Mouse (Mus musculus): ENCODE results near the gene AC170998.1. TPM values are rescaled to one million over a fixed set of nuclear protein-coding genes. Genes with fewer than 3 reads are reported as not detected.

AC170998.1 gene
- polyA plus RNA-seq, 1 experiment from 2014 or later: 3.5 TPM

DNA sequence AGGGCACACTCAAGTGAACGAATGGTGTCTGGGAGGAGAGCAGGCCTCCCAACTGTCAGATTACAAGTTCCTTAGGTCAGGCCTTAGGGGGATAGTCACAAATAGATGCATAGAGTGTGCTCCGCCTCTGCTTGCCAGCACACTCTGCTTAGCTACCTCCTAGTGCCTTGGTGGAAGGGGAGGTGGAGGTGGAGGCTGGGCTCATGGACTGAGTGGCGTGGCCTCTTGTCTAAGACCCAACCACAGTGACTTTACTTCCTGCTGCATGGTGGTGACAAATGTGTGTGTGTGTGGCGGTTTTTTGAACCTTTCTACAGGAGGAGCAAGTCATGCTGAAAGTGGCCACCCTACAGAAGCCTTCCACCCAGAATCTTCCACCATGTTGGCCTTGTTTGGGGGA, 10.6 kb downstream of the AC170998.1 start:
- Histone ChIP-seq H3K9me3 (no peaks in the 10 kb centered on the region), H3K9ac (no peak overlapping the region), H3K4me3 (no peak overlapping the region), H3K27ac (no peak overlapping the region), H3K4me1 (no peaks in the 10 kb centered on the region), H3K4me2 (replicated peaks) (no peak overlapping the region), H3K27me3 (no peaks in the 10 kb centered on the region), H3K36me3 (peaks cover 55% of the 10 kb centered on the region)
- WGBS: 79% methylated on average over 4 of the region's 4 CpGs
- no peak for ATAC-seq (ENCODE audit: insufficient number of reproducible peaks, insufficient read depth, low FRiP score, low TSS enrichment)

DNA sequence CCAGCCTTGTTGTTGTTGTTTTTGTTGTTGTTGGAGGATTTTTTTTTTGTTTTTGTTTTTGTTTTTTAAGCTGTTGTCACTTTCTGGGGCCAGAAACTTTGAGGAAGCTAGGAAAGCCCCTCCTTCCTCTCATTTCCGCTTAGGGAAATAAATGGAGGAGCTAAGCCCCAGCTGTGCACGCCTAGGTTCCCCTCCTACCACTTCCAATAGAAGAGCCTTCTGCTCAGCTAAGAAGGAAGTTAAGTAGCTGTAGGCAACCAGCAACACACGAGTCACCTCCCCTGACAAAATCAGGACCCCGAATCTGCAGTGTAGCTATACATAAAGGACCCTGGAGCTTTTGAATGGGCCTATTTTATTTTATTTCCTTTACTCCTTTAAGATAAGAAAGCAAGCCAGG, 12.1 kb downstream of the AC170998.1 start:
- no peaks in the 10 kb centered on the region for H3K4me1 ChIP-seq
- peaks cover 60% of the 10 kb centered on the region for H3K36me3 ChIP-seq
- H3K4me2 ChIP-seq (replicated peaks): no peak overlapping the region
- ATAC-seq (ENCODE audit: insufficient number of reproducible peaks, insufficient read depth, low FRiP score, low TSS enrichment): no peak
- no peak overlapping the region for H3K9ac ChIP-seq
- H3K9me3 ChIP-seq: no peaks in the 10 kb centered on the region
- H3K4me3 ChIP-seq: no peak overlapping the region
- H3K27me3 ChIP-seq: no peaks in the 10 kb centered on the region
- WGBS: 88% methylated on average over 4 of the region's 4 CpGs
- no peak overlapping the region for H3K27ac ChIP-seq

DNA sequence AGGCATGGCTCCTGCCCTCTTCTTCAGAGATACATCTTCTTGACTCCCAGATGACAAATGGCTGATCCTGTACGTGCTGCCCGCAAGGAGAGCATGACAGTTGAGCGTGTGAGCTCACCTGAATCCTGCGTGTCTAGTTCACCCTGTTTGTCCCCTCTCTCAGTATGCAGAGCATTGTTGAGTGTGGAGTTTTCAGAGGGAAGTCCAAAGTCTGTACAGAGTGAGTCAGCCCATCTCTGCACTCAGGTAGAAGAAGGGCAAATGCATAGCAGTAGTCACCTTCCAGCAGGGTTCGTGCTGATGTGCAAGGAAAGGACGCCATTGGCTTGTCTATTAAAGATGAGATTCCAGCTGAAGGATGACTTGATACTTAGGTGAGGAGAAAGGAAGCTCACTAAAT, 13.4 kb downstream of the AC170998.1 start:
- 91% methylated on average over 6 of the region's 6 CpGs for WGBS
- no peaks in the 10 kb centered on the region for H3K27me3 ChIP-seq
- no peak overlapping the region for H3K4me3 ChIP-seq
- no peaks in the 10 kb centered on the region for H3K9me3 ChIP-seq
- H3K4me2 ChIP-seq (replicated peaks): no peak overlapping the region
- H3K4me1 ChIP-seq: no peaks in the 10 kb centered on the region
- no peak for ATAC-seq (ENCODE audit: insufficient number of reproducible peaks, insufficient read depth, low FRiP score, low TSS enrichment)
- H3K9ac ChIP-seq: no peak overlapping the region
- H3K27ac ChIP-seq: no peak overlapping the region
- H3K36me3 ChIP-seq: peaks cover 67% of the 10 kb centered on the region

GRCm38 (mm10) chr17:28743145-28743866, 17.4 kb downstream of the AC170998.1 start:
- 94% methylated on average over 11 of the region's 11 CpGs for WGBS
- Histone ChIP-seq H3K9me3 (no peaks in the 10 kb centered on the region), H3K4me1 (no peaks in the 10 kb centered on the region), H3K4me2 (replicated peaks) (no peak overlapping the region), H3K27ac (no peak overlapping the region), H3K36me3 (peaks cover 91% of the 10 kb centered on the region), H3K9ac (no peak overlapping the region), H3K27me3 (no peaks in the 10 kb centered on the region), H3K4me3 (no peak overlapping the region)
- no peak for ATAC-seq (ENCODE audit: insufficient number of reproducible peaks, insufficient read depth, low FRiP score, low TSS enrichment)

DNA sequence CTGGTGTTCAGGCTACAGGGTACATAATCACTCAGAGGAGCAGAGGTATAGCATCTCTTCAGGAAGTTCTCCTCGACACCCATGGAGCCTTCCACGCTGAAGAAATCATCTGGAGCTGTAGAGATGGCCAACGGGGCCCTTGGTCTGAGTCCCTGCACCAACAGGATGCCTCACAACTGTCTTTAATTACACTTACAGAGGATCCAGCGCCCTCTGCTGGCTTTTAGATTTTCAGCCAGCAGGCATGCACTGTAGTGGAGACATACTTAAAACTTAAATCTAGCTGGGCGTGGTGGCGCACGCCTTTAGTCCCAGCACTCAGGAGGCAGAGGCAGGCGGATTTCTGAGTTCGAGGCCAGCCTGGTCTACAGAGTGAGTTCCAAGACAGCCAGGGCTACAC, 18.0 kb downstream of the AC170998.1 start:
- WGBS: 89% methylated on average over 9 of the region's 9 CpGs
- Histone ChIP-seq H3K36me3 (peaks cover 94% of the 10 kb centered on the region), H3K27me3 (no peaks in the 10 kb centered on the region), H3K4me1 (no peaks in the 10 kb centered on the region), H3K4me3 (no peak overlapping the region), H3K9me3 (no peaks in the 10 kb centered on the region), H3K9ac (no peak overlapping the region), H3K27ac (no peak overlapping the region), H3K4me2 (replicated peaks) (no peak overlapping the region)
- no peak for ATAC-seq (ENCODE audit: insufficient number of reproducible peaks, insufficient read depth, low FRiP score, low TSS enrichment)

GRCm38 (mm10) chr17:28745773-28746172, 19.9 kb downstream of the AC170998.1 start:
- Histone ChIP-seq H3K4me2 (replicated peaks) (no peak overlapping the region), H3K9ac (no peak overlapping the region), H3K27ac (no peak overlapping the region), H3K4me1 (no peaks in the 10 kb centered on the region), H3K27me3 (no peaks in the 10 kb centered on the region), H3K36me3 (peaks cover 78% of the 10 kb centered on the region), H3K9me3 (no peaks in the 10 kb centered on the region), H3K4me3 (no peak overlapping the region)
- no peak for ATAC-seq (ENCODE audit: insufficient number of reproducible peaks, insufficient read depth, low FRiP score, low TSS enrichment)
- WGBS: 93% methylated on average over 6 of the region's 6 CpGs

DNA sequence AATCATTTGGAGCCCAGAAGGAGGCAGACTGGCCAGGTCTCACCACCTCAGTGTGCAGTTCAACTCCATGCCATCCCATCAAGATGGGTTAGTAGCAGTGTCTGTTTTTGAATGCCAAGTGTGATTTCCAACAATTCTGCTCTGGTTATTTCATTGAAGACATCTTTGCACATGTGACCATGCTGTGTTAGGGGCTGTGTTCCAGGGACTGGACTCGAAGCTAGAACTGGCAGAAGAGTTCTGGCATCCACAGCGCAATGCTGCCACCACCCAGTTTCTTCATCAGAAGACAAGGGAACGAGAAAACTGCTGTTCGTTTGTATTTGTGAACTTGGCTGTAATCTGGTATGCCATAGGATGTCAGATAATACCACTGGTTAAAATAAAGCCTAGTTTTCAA, 22.1 kb downstream of the AC170998.1 start:
- Histone ChIP-seq H3K4me1 (no peaks in the 10 kb centered on the region), H3K4me2 (replicated peaks) (no peak overlapping the region), H3K27ac (no peak overlapping the region), H3K36me3 (peaks cover 56% of the 10 kb centered on the region), H3K9ac (no peak overlapping the region), H3K9me3 (no peaks in the 10 kb centered on the region), H3K27me3 (no peaks in the 10 kb centered on the region), H3K4me3 (no peak overlapping the region)
- WGBS: 88% methylated on average over 4 of the region's 4 CpGs
- ATAC-seq (ENCODE audit: insufficient number of reproducible peaks, insufficient read depth, low FRiP score, low TSS enrichment): no peak

- H3K4me3 ChIP-seq: no peak overlapping the region
- WGBS: 86% methylated on average over 6 of the region's 6 CpGs
- no peaks in the 10 kb centered on the region for H3K9me3 ChIP-seq
- H3K4me2 ChIP-seq (replicated peaks): no peak overlapping the region
- peaks cover 33% of the 10 kb centered on the region for H3K36me3 ChIP-seq
- no peak for ATAC-seq (ENCODE audit: insufficient number of reproducible peaks, insufficient read depth, low FRiP score, low TSS enrichment)
- no peaks in the 10 kb centered on the region for H3K27me3 ChIP-seq
- H3K27ac ChIP-seq: no peak overlapping the region
- H3K4me1 ChIP-seq: no peaks in the 10 kb centered on the region
- H3K9ac ChIP-seq: no peak overlapping the region
Measured at GRCm38 (mm10) chr17:28750580-28750979, 24.7 kb downstream of the AC170998.1 start.

- WGBS: 59% methylated on average over 5 of the region's 5 CpGs
- no peak overlapping the region for H3K4me2 ChIP-seq (replicated peaks)
- no peak for ATAC-seq (ENCODE audit: insufficient number of reproducible peaks, insufficient read depth, low FRiP score, low TSS enrichment)
Measured at GRCm38 (mm10) chr17:28756447-28756846, 30.6 kb downstream of the AC170998.1 start.

DNA sequence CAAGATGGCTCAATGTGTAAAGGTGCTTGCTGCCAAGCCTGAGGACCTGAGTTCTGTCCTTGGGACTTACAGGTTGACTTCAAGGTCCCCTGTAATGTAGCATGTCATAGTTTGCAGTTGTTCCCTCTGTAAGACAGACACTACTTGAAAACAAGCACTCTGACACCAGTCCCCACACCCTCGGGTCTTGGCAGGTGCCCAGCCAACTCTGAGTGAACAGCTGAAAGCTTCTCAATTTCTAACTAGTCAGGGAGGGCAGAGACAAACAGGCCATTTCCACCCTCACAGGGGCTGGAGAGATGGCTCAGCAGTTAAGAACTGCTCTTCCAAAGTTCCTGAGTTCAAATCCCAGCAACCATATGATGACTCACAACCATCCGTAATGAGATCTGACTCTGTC, 31.6 kb downstream of the AC170998.1 start:
- ATAC-seq (ENCODE audit: insufficient number of reproducible peaks, insufficient read depth, low FRiP score, low TSS enrichment): no peak
- Histone ChIP-seq H3K27ac (no peak overlapping the region), H3K4me2 (replicated peaks) (no peak overlapping the region), H3K9me3 (no peaks in the 10 kb centered on the region), H3K27me3 (no peaks in the 10 kb centered on the region), H3K36me3 (no peaks in the 10 kb centered on the region), H3K4me1 (no peaks in the 10 kb centered on the region), H3K9ac (no peak overlapping the region), H3K4me3 (no peak overlapping the region)
- 65% methylated on average over 2 of the region's 2 CpGs for WGBS

More at GRCm38 (mm10) chr17:28756447-28756846, 30.6 kb downstream of the AC170998.1 start:
- H3K27ac ChIP-seq: no peak overlapping the region
- H3K36me3 ChIP-seq: no peaks in the 10 kb centered on the region
- no peaks in the 10 kb centered on the region for H3K4me1 ChIP-seq
- H3K4me3 ChIP-seq: no peak overlapping the region
- H3K9me3 ChIP-seq: no peaks in the 10 kb centered on the region
- H3K9ac ChIP-seq: no peak overlapping the region
- H3K27me3 ChIP-seq: no peaks in the 10 kb centered on the region

DNA sequence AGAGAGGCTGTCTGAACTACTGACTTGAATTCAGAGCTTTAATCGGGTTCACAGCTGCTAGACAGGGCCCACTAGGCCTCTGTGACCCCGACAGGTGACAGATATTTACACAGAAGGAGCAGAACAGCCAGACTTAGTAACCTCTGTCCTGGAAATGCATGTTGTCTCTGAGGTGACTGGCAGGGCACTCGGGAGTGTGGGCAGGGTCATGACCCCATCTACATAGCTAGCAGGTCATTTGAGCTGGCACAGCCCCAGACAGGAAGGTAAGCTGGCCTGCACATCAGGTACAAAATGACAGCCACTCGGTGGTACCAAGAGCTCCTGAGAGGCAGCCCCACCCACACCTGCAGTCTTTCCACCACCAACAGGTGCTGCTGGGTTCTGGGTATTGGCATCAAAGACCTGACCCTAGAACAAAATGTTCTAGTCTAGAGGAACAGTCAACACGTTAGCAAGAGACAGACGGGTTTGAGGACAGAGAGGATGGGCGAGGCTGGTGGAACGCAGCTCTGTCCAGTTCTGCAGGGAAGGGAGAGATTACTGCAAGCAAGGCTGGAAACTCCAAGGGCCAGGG, 34.9 kb downstream of the AC170998.1 start:
- H3K9me3 ChIP-seq: no peaks in the 10 kb centered on the region
- H3K4me3 ChIP-seq: no peak overlapping the region
- no peak overlapping the region for H3K27ac ChIP-seq
- no peaks in the 10 kb centered on the region for H3K27me3 ChIP-seq
- WGBS: 66% methylated on average over 8 of the region's 8 CpGs
- no peaks in the 10 kb centered on the region for H3K36me3 ChIP-seq
- no peak overlapping the region for H3K9ac ChIP-seq
- H3K4me2 ChIP-seq (replicated peaks): no peak overlapping the region
- H3K4me1 ChIP-seq: no peaks in the 10 kb centered on the region
- ATAC-seq (ENCODE audit: insufficient number of reproducible peaks, insufficient read depth, low FRiP score, low TSS enrichment): no peak

DNA sequence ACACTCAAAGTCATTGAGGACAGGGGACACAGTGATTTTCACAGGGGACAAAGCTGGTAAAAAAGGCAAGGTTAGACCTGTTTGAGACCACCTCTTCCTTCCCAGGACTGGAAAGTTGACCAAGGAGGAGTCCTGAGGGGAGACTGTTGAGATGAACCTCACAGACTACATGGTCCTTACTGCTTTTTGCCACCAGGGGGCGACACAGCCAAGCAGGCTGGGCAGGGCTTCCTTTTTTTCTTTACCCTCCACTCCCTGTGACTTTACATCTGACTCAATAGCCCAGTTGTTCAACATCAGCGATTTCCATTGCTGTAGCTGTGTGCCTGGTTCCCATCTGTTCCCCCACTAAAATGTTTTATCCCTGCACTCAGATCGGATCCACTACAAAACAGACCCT, 36.0 kb downstream of the AC170998.1 start:
- Histone ChIP-seq H3K27ac (no peak overlapping the region), H3K4me3 (no peak overlapping the region), H3K4me1 (no peaks in the 10 kb centered on the region), H3K27me3 (no peaks in the 10 kb centered on the region), H3K9ac (no peak overlapping the region), H3K36me3 (no peaks in the 10 kb centered on the region), H3K9me3 (no peaks in the 10 kb centered on the region), H3K4me2 (replicated peaks) (no peak overlapping the region)
- WGBS: 23% methylated on average over 3 of the region's 3 CpGs
- ATAC-seq (ENCODE audit: insufficient number of reproducible peaks, insufficient read depth, low FRiP score, low TSS enrichment): no peak

Measured in embryonic facial prominence, embryonic 12.5 days (tissue).